Mouse (Mus musculus): ENCODE data around the gene Rnft1.

DNA sequence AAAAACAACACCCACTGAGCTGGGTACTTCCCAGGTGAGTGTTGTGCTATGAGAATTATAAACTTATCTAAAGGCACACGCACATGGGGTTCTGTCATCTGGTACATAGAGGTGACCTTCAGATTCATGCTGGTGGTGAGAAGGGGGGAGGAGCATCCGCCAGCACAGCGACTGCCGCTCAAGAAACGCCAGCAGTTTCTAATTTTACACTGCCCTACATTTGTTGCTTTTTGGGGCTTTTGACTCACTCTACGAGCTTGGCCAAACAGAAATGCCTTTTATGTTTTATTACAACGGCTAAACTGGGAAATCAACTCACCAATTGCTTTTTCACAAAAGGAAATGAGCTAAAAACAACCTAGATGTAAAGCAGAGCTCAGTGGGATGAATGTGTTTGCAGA lies 11.7 kb upstream of the Rnft1 start:
- TF ChIP-seq CTCF (IDR thresholded peaks at IDR 0.05; ENCODE audit: low read depth): no peak
- no peak for TF ChIP-seq EP300 (IDR thresholded peaks at IDR 0.05; ENCODE audit: low read depth)
